Mouse (Mus musculus) gastrocnemius, postnatal 25 days (tissue): Measurements from ENCODE around the gene Cd274. TPM values are rescaled to one million over a fixed set of nuclear protein-coding genes. Genes with fewer than 3 reads are reported as not detected.

Experiments used
- DNase-seq: peaks from one replicate; pipeline ENCODE4 v3.0.0; 2022
- total RNA-seq, 2 experiments: library from RNA; stranded (reverse); gene quantifications; 1 replicate in 1 of 2; 2 replicates in 1 of 2; pipeline ENCODE4 v1.2.3; 2021

Gene Cd274
- total RNA-seq, 2 experiments from 2014 or later, result 0.67 to 0.77 TPM

- DNase-seq, result no peak
Observed at GRCm38 (mm10) chr19:29364076-29364475, 3.2 kb upstream of the Cd274 start.

GRCm38 (mm10) chr19:29365105-29365504 lies 2.1 kb upstream of the Cd274 start:
- no peak for DNase-seq

- no peak for DNase-seq
Observed at GRCm38 (mm10) chr19:29366226-29366968, 858 bp upstream of the Cd274 start.

GRCm38 (mm10) chr19:29368041-29368440 lies 786 bp downstream of the Cd274 start:
- no peak for DNase-seq

GRCm38 (mm10) chr19:29368671-29369309 lies 1.5 kb downstream of the Cd274 start:
- DNase-seq, result no peak

GRCm38 (mm10) chr19:29370112-29370511 lies 2.9 kb downstream of the Cd274 start:
- DNase-seq, result no peak

GRCm38 (mm10) chr19:29370545-29371283 lies 3.5 kb downstream of the Cd274 start:
- DNase-seq, result no peak

- DNase-seq, result no peak
Observed at GRCm38 (mm10) chr19:29371284-29372081, 4.2 kb downstream of the Cd274 start.

GRCm38 (mm10) chr19:29372138-29372537 lies 4.9 kb downstream of the Cd274 start:
- no peak for DNase-seq

- no peak for DNase-seq
Observed at GRCm38 (mm10) chr19:29372621-29373020, 5.4 kb downstream of the Cd274 start.

- DNase-seq, result no peak
Observed at GRCm38 (mm10) chr19:29373438-29373837, 6.2 kb downstream of the Cd274 start.

- DNase-seq, result no peak
Observed at GRCm38 (mm10) chr19:29374947-29375346, 7.7 kb downstream of the Cd274 start.

GRCm38 (mm10) chr19:29376382-29376781 lies 9.1 kb downstream of the Cd274 start:
- no peak for DNase-seq

- DNase-seq, result no peak
Observed at GRCm38 (mm10) chr19:29379839-29380603, 12.8 kb downstream of the Cd274 start.

GRCm38 (mm10) chr19:29383368-29383767 lies 16.1 kb downstream of the Cd274 start:
- DNase-seq, result no peak

GRCm38 (mm10) chr19:29384412-29384811 lies 17.2 kb downstream of the Cd274 start:
- no peak for DNase-seq

GRCm38 (mm10) chr19:29384994-29385393 lies 17.7 kb downstream of the Cd274 start:
- DNase-seq, result no peak

GRCm38 (mm10) chr19:29385822-29386221 lies 18.6 kb downstream of the Cd274 start:
- no peak for DNase-seq

GRCm38 (mm10) chr19:29388818-29389217 lies 21.6 kb downstream of the Cd274 start:
- DNase-seq, result no peak

- no peak for DNase-seq
Observed at GRCm38 (mm10) chr19:29390483-29390882, 23.2 kb downstream of the Cd274 start.

GRCm38 (mm10) chr19:29391279-29391678 lies 24.0 kb downstream of the Cd274 start:
- no peak for DNase-seq
